Mouse (Mus musculus) myocyte (in vitro differentiated cells): ENCODE data around the gene 5330417C22Rik.

Source experiments
- CEBPB ChIP-seq: IDR thresholded peaks from 2 replicates; pipeline ENCODE4 v1.6.1; 2011; ENCODE audit warnings: mild to moderate bottlenecking, moderate library complexity; ENCODE audit not compliant: poor library complexity, insufficient read depth, severe bottlenecking
- E2F4 ChIP-seq: IDR thresholded peaks from one replicate; pipeline ENCODE4 v1.6.1; 2011; ENCODE audit warnings: mild to moderate bottlenecking, control low read depth, moderate library complexity; ENCODE audit not compliant: insufficient read depth
- MAX ChIP-seq: IDR thresholded peaks from one replicate; pipeline ENCODE4 v1.6.1; 2011; ENCODE audit warnings: low read depth, mild to moderate bottlenecking, control low read depth
- MYOD1 ChIP-seq, 3 experiments: IDR thresholded peaks; one replicate each; pipeline ENCODE4 v1.6.1; 2011; ENCODE audit warnings: control low read depth in 2 of 3, low read depth in 2 of 3, mild to moderate bottlenecking in 2 of 3, moderate library complexity in 1 of 3; ENCODE audit not compliant: insufficient read length in 2 of 3, control insufficient read depth in 1 of 3
- MYOG ChIP-seq, 3 experiments: IDR thresholded peaks; one replicate each; pipeline ENCODE4 v1.6.1; 2011; ENCODE audit warnings: control low read depth in 2 of 3, low read depth in 2 of 3, mild to moderate bottlenecking in 2 of 3; ENCODE audit not compliant: insufficient read length in 2 of 3, control insufficient read depth in 1 of 3, insufficient read depth in 1 of 3
- POLR2A ChIP-seq: IDR thresholded peaks from one replicate; pipeline ENCODE4 v1.6.1; 2011; ENCODE audit warnings: low read depth, mild to moderate bottlenecking, control low read depth, moderate library complexity; ENCODE audit not compliant: insufficient read length
- POLR2AphosphoS2 ChIP-seq: IDR thresholded peaks from one replicate; pipeline ENCODE4 v1.6.1; 2011; ENCODE audit warnings: low read depth, control low read depth; ENCODE audit not compliant: insufficient read length
- REST ChIP-seq: IDR thresholded peaks from one replicate; pipeline ENCODE4 v1.6.1; 2011; ENCODE audit warnings: mild to moderate bottlenecking, control low read depth, moderate library complexity; ENCODE audit not compliant: insufficient read depth, insufficient read length
- TCF12 ChIP-seq: IDR thresholded peaks from one replicate; pipeline ENCODE4 v1.6.1; 2011; ENCODE audit warnings: mild to moderate bottlenecking, control low read depth; ENCODE audit not compliant: poor library complexity, insufficient read depth, severe bottlenecking
- TCF3 ChIP-seq: IDR thresholded peaks from one replicate; pipeline ENCODE4 v1.6.1; 2011; ENCODE audit warnings: low read depth, control low read depth; ENCODE audit not compliant: insufficient read length
- USF1 ChIP-seq: IDR thresholded peaks from one replicate; pipeline ENCODE4 v1.6.1; 2011; ENCODE audit warnings: low read depth, mild to moderate bottlenecking, control low read depth, moderate library complexity

DNA sequence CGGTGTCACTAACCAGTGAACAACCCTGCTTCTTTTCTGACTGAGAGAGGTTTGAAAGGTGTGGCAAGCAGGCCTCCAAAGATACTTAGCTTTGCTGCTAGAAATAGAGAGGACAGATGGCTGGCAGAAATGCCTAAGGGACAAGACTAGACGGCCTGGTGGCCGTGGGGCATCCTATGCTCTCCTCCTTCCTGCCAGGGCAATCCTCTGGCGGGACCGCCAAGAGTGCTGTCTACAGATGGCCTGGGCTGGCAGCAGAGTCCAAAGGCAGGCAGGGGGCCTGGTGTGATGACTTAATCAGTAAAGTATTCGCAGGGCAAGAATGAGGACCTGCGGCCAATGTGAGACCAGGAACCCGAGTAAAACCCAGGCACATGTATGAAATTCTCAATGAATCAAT is 36.5 kb downstream of the 5330417C22Rik start:
- TF ChIP-seq POLR2A (no peak), E2F4 (no peak), USF1 (no peak), CEBPB (no peak), POLR2AphosphoS2 (no peak), MAX (no peak), MYOD1 (IDR thresholded peaks at IDR 0.05; ENCODE audit: control insufficient read depth in 1 of 3, insufficient read length in 2 of 3, low read depth in 2 of 3) (no peak), TCF12 (no peak), MYOG (IDR thresholded peaks at IDR 0.05; ENCODE audit: control insufficient read depth in 1 of 3, insufficient read depth in 1 of 3, insufficient read length in 2 of 3, low read depth in 2 of 3) (no peak), TCF3 (no peak), REST (no peak)
